Mouse (Mus musculus) thymus, adult 2 months (tissue): ENCODE measurements around the gene Ccdc162.

Experiments
- CTCF ChIP-seq: fragments of 200-500 bp; IDR thresholded peaks from 2 replicates; pipeline ENCODE4 v1.5.1; 2012; ENCODE audit warnings: mild to moderate bottlenecking, control low read depth, low read length, moderate library complexity, borderline replicate concordance; ENCODE audit not compliant: control insufficient read depth, poor library complexity, insufficient read depth; ENCODE audit errors: extremely low read depth
- POLR2A ChIP-seq: fragments of 200-500 bp; IDR thresholded peaks from 2 replicates; pipeline ENCODE4 v1.6.1; 2012; ENCODE audit warnings: mild to moderate bottlenecking, low read length, control low read depth, moderate library complexity; ENCODE audit not compliant: control insufficient read depth, poor library complexity, insufficient read depth; ENCODE audit errors: extremely low read depth

GRCm38 (mm10) chr10:41529972-41530371, 186.5 kb downstream of the Ccdc162 start:
- TF ChIP-seq CTCF (no peak), POLR2A (no peak)
